Mouse (Mus musculus): ENCODE measurements around the gene Msi2. TPM values are rescaled to one million over a fixed set of nuclear protein-coding genes. Genes with fewer than 3 reads are reported as not detected.

Gene Msi2
- polyA plus RNA-seq, 1 experiment from 2014 or later, result 20.4 TPM

- Histone ChIP-seq H3K4me1 (peaks cover 95% of the 10 kb centered on the region), H3K27me3 (ENCODE audit: poor library complexity, severe bottlenecking) (no peaks in the 10 kb centered on the region), H3K4me3 (no peak overlapping the region), H3K27ac (peak overlapping the region; percentile 78), H3K36me3 (replicated peaks) (peaks cover 33% of the 10 kb centered on the region), H3K9me3 (no peaks in the 10 kb centered on the region)
- no peak for DNase-seq (ENCODE audit: extremely low spot score, low spot score)
- WGBS, result 38% methylated on average over 10 of the region's 10 CpGs
These were observed 193.3 kb downstream of the Msi2 start for GRCm38 (mm10) chr11:88524790-88525575.

GRCm38 (mm10) chr11:88524437-88524789, 193.9 kb downstream of the Msi2 start:
- no peak for DNase-seq (ENCODE audit: extremely low spot score, low spot score)
- Histone ChIP-seq H3K4me1 (peaks cover 89% of the 10 kb centered on the region), H3K36me3 (replicated peaks) (peaks cover 29% of the 10 kb centered on the region), H3K27me3 (ENCODE audit: poor library complexity, severe bottlenecking) (no peaks in the 10 kb centered on the region), H3K9me3 (no peaks in the 10 kb centered on the region), H3K27ac (peak overlapping the region; percentile 78), H3K4me3 (no peak overlapping the region)

GRCm38 (mm10) chr11:88523921-88524320, 194.4 kb downstream of the Msi2 start:
- H3K4me1 ChIP-seq, result peaks cover 85% of the 10 kb centered on the region
- H3K27ac ChIP-seq, result peak overlapping the region; percentile 78
- H3K36me3 ChIP-seq (replicated peaks), result peaks cover 33% of the 10 kb centered on the region
- no peak overlapping the region for H3K4me3 ChIP-seq
- no peak for DNase-seq (ENCODE audit: extremely low spot score, low spot score)
- WGBS, result 72% methylated on average over 4 of the region's 4 CpGs
- no peaks in the 10 kb centered on the region for H3K27me3 ChIP-seq (ENCODE audit: poor library complexity, severe bottlenecking)
- no peaks in the 10 kb centered on the region for H3K9me3 ChIP-seq

GRCm38 (mm10) chr11:88523511-88523910, 194.8 kb downstream of the Msi2 start:
- H3K36me3 ChIP-seq (replicated peaks), result peaks cover 37% of the 10 kb centered on the region
- peaks cover 80% of the 10 kb centered on the region for H3K4me1 ChIP-seq
- H3K9me3 ChIP-seq, result no peaks in the 10 kb centered on the region; the same call in 1 of the 2 replicates
- H3K4me3 ChIP-seq, result no peak overlapping the region
- H3K27ac ChIP-seq, result peak overlapping the region; percentile 58; the same call in 1 of the 2 replicates
- WGBS, result 82% methylated on average over 6 of the region's 6 CpGs
- no peak for DNase-seq (ENCODE audit: extremely low spot score, low spot score)
- H3K27me3 ChIP-seq (ENCODE audit: poor library complexity, severe bottlenecking), result no peaks in the 10 kb centered on the region

- no peak overlapping the region for H3K4me3 ChIP-seq
- no peak overlapping the region for H3K27ac ChIP-seq
- 85% methylated on average over 5 of the region's 5 CpGs for WGBS
- H3K4me1 ChIP-seq, result peaks cover 75% of the 10 kb centered on the region
- H3K27me3 ChIP-seq (ENCODE audit: poor library complexity, severe bottlenecking), result no peaks in the 10 kb centered on the region
- H3K36me3 ChIP-seq (replicated peaks), result peaks cover 46% of the 10 kb centered on the region
- no peaks in the 10 kb centered on the region; the same call in 1 of the 2 replicates for H3K9me3 ChIP-seq
- DNase-seq (ENCODE audit: extremely low spot score, low spot score), result no peak
These were observed 196.2 kb downstream of the Msi2 start for GRCm38 (mm10) chr11:88522114-88522513.

GRCm38 (mm10) chr11:88520951-88521730, 197.2 kb downstream of the Msi2 start:
- Histone ChIP-seq H3K4me3 (no peak overlapping the region), H3K9me3 (no peaks in the 10 kb centered on the region; the same call in 1 of the 2 replicates), H3K36me3 (replicated peaks) (peaks cover 46% of the 10 kb centered on the region), H3K27ac (peak overlapping the region; percentile 37; the same call in 1 of the 2 replicates), H3K27me3 (ENCODE audit: poor library complexity, severe bottlenecking) (no peaks in the 10 kb centered on the region), H3K4me1 (peaks cover 75% of the 10 kb centered on the region)
- WGBS, result 88% methylated on average over 19 of the region's 19 CpGs
- DNase-seq (ENCODE audit: extremely low spot score, low spot score), result no peak

- peaks cover 74% of the 10 kb centered on the region for H3K4me1 ChIP-seq
- no peak overlapping the region for H3K27ac ChIP-seq
- whole genome bisulfite sequencing, result 97% methylated on average over 3 of the region's 3 CpGs
- DNase-seq (ENCODE audit: extremely low spot score, low spot score), result no peak
- H3K4me3 ChIP-seq, result no peak overlapping the region
- H3K27me3 ChIP-seq (ENCODE audit: poor library complexity, severe bottlenecking), result no peaks in the 10 kb centered on the region
- no peaks in the 10 kb centered on the region; the same call in 1 of the 2 replicates for H3K9me3 ChIP-seq
- H3K36me3 ChIP-seq (replicated peaks), result peaks cover 54% of the 10 kb centered on the region
These were observed 200.0 kb downstream of the Msi2 start for GRCm38 (mm10) chr11:88518361-88518760.

GRCm38 (mm10) chr11:88516596-88517485, 201.5 kb downstream of the Msi2 start:
- H3K36me3 ChIP-seq (replicated peaks), result peaks cover 48% of the 10 kb centered on the region
- no peaks in the 10 kb centered on the region for H3K27me3 ChIP-seq (ENCODE audit: poor library complexity, severe bottlenecking)
- no peaks in the 10 kb centered on the region; the same call in 1 of the 2 replicates for H3K9me3 ChIP-seq
- peaks cover 76% of the 10 kb centered on the region for H3K4me1 ChIP-seq
- no peak for DNase-seq (ENCODE audit: extremely low spot score, low spot score)
- 57% methylated on average over 12 of the region's 12 CpGs for WGBS
- peak overlapping the region; percentile 72 for H3K27ac ChIP-seq
- H3K4me3 ChIP-seq, result no peak overlapping the region

GRCm38 (mm10) chr11:88515736-88516583, 202.4 kb downstream of the Msi2 start:
- no peak for DNase-seq (ENCODE audit: extremely low spot score, low spot score)
- Histone ChIP-seq H3K4me1 (peaks cover 75% of the 10 kb centered on the region), H3K9me3 (no peaks in the 10 kb centered on the region; the same call in 1 of the 2 replicates), H3K4me3 (no peak overlapping the region), H3K27me3 (ENCODE audit: poor library complexity, severe bottlenecking) (no peaks in the 10 kb centered on the region), H3K27ac (peak overlapping the region; percentile 72), H3K36me3 (replicated peaks) (peaks cover 40% of the 10 kb centered on the region)
- WGBS, result 64% methylated on average over 6 of the region's 6 CpGs

GRCm38 (mm10) chr11:88515267-88515666, 203.0 kb downstream of the Msi2 start:
- 82% methylated on average over 2 of the region's 2 CpGs for WGBS
- H3K4me3 ChIP-seq, result no peak overlapping the region
- H3K36me3 ChIP-seq (replicated peaks), result peaks cover 33% of the 10 kb centered on the region
- no peak for DNase-seq (ENCODE audit: extremely low spot score, low spot score)
- peaks cover 75% of the 10 kb centered on the region for H3K4me1 ChIP-seq
- H3K9me3 ChIP-seq, result no peaks in the 10 kb centered on the region; the same call in 1 of the 2 replicates
- no peaks in the 10 kb centered on the region for H3K27me3 ChIP-seq (ENCODE audit: poor library complexity, severe bottlenecking)
- peak overlapping the region; percentile 72 for H3K27ac ChIP-seq

- DNase-seq (ENCODE audit: extremely low spot score, low spot score), result no peak
- Histone ChIP-seq H3K27ac (peak overlapping the region; percentile 36; the same call in 1 of the 2 replicates), H3K36me3 (replicated peaks) (peaks cover 32% of the 10 kb centered on the region), H3K4me1 (peaks cover 84% of the 10 kb centered on the region), H3K9me3 (no peaks in the 10 kb centered on the region; the same call in 1 of the 2 replicates), H3K4me3 (no peak overlapping the region), H3K27me3 (ENCODE audit: poor library complexity, severe bottlenecking) (no peaks in the 10 kb centered on the region)
- 95% methylated on average over 12 of the region's 12 CpGs for WGBS
These were observed 204.0 kb downstream of the Msi2 start for GRCm38 (mm10) chr11:88514151-88514926.

Measured in forebrain, embryonic 10.5 days (tissue).